Mouse (Mus musculus): Measurements from ENCODE around the gene Inpp5f.

- TF ChIP-seq CTCF (IDR thresholded peaks at IDR 0.05), result no peak
- TF ChIP-seq POLR2A (IDR thresholded peaks at IDR 0.05; ENCODE audit: insufficient read depth, low read depth, low read length), result no peak
- TF ChIP-seq EP300 (IDR thresholded peaks at IDR 0.05; ENCODE audit: insufficient read depth, low read depth, low read length), result no peak
These were observed 45.8 kb downstream of the Inpp5f start for GRCm38 (mm10) chr7:128656970-128657369.

Data from heart, adult 2 months (tissue).